In the genomic region with DNA sequence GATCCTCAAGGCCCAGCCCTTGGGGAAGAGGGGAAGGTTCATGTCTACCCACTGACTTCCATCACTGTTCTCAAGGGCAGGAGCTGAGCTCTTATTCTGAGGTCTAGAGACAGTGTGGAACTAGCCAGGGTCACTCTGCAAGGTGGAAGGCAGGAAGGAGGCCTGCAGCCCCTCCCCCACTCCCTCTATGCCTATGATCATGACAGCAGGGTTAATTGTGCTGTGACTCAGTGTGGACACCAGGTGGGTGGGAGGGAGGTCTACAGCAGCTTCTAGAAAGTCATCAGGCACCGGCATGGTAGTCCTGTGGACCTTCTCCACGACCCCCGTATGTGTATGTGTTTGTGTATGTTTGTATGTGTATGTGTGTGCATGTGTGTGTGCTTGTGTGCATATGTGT, we compare ENCODE assay signal across 12 mouse cellular contexts. TPM values are rescaled to one million over a fixed set of nuclear protein-coding genes. Genes with fewer than 3 reads are reported as not detected.
"Had no signal": no experiment of that assay in that cellular context is flagged by ENCODE, and none has a peak within 500 bp of the region (broad histone marks: within the 10 kb centered on the region; RNA-seq: fewer than 3 reads in every experiment).

No protein-coding gene starts in this region.

- H3K36me3 ChIP-seq: liver, embryonic 15.5 days; midbrain, embryonic 10.5 days had no signal

- H3K4me2 ChIP-seq: liver, embryonic 11.5 days; liver, embryonic 15.5 days had no signal

- DNase-seq: kidney, adult 2 months; kidney, postnatal 25 days; layer of hippocampus, adult 9-11 months; lung, adult 2 months; right cerebral cortex, postnatal 4 days; spleen, adult 18-20 months; thymus, adult 18-20 months; thymus, postnatal 14 days had no signal

- H3K9me3 ChIP-seq: liver, embryonic 15.5 days; midbrain, embryonic 10.5 days had no signal

- H3K4me3 ChIP-seq: liver, embryonic 15.5 days; midbrain, embryonic 10.5 days had no signal

- H3K4me1 ChIP-seq: liver, embryonic 15.5 days had no signal

- H3K9ac ChIP-seq: liver, embryonic 15.5 days had no signal

- H3K27ac ChIP-seq: liver, embryonic 15.5 days; midbrain, embryonic 10.5 days had no signal

RNA-seq across cellular contexts. Expression of a gene that starts 14.6 kb away (rescaled TPM):
- polyA plus RNA-seq: liver, embryonic 11.5 days; liver, embryonic 15.5 days; stomach, embryonic 14.5 days had no signal
